Mouse (Mus musculus) lung, adult 18-20 months (tissue): ENCODE results near the gene Mre11a.
A peak's percentile ranks its signal among the peaks of the same experiment; 100 is the strongest.

Source experiments
- DNase-seq, 2 experiments: peaks; one replicate each; pipeline ENCODE4 v3.0.0; 2022; ENCODE audit warnings: mixed read lengths in 2 of 2

Mre11a gene

GRCm38 (mm10) chr9:14824840-14825239, 40.4 kb downstream of the Mre11a start:
- DNase-seq = no peak

GRCm38 (mm10) chr9:14827875-14828274, 43.4 kb downstream of the Mre11a start:
- DNase-seq = peak; percentile 26 to 38

GRCm38 (mm10) chr9:14832046-14832445, 47.6 kb downstream of the Mre11a start:
- no peak for DNase-seq

- DNase-seq = no peak
These were observed 51.1 kb downstream of the Mre11a start for GRCm38 (mm10) chr9:14835335-14836075.

GRCm38 (mm10) chr9:14839527-14839926, 55.1 kb downstream of the Mre11a start:
- no peak for DNase-seq

GRCm38 (mm10) chr9:14839970-14840369, 55.5 kb downstream of the Mre11a start:
- no peak for DNase-seq

- DNase-seq = peak; percentile 21 to 26
These were observed 57.7 kb downstream of the Mre11a start for GRCm38 (mm10) chr9:14841878-14842761.

- DNase-seq = no peak
These were observed 58.9 kb downstream of the Mre11a start for GRCm38 (mm10) chr9:14843311-14843857.

GRCm38 (mm10) chr9:14843901-14844300, 59.4 kb downstream of the Mre11a start:
- DNase-seq = no peak

- DNase-seq = no peak
These were observed 62.0 kb downstream of the Mre11a start for GRCm38 (mm10) chr9:14846428-14846827.

GRCm38 (mm10) chr9:14848267-14848935, 63.9 kb downstream of the Mre11a start:
- no peak for DNase-seq

GRCm38 (mm10) chr9:14854585-14854984, 70.1 kb downstream of the Mre11a start:
- DNase-seq = no peak

GRCm38 (mm10) chr9:14856922-14857654, 72.6 kb downstream of the Mre11a start:
- no peak for DNase-seq

- no peak for DNase-seq
These were observed 73.8 kb downstream of the Mre11a start for GRCm38 (mm10) chr9:14858170-14858706.

GRCm38 (mm10) chr9:14858782-14859181, 74.3 kb downstream of the Mre11a start:
- DNase-seq = no peak

GRCm38 (mm10) chr9:14859868-14860639, 75.6 kb downstream of the Mre11a start, which contains the start of gene Gpr83:
Gpr83 (plus strand) TSS chr9:14860210.
- no peak for DNase-seq

GRCm38 (mm10) chr9:14863126-14863525, 78.7 kb downstream of the Mre11a start:
- no peak for DNase-seq

GRCm38 (mm10) chr9:14864726-14865125, 80.3 kb downstream of the Mre11a start:
- no peak for DNase-seq

- no peak for DNase-seq
These were observed 82.5 kb downstream of the Mre11a start for GRCm38 (mm10) chr9:14866957-14867356.

- no peak for DNase-seq
These were observed 83.9 kb downstream of the Mre11a start for GRCm38 (mm10) chr9:14868326-14868725.

- no peak for DNase-seq
These were observed 85.9 kb downstream of the Mre11a start for GRCm38 (mm10) chr9:14870377-14870776.
